ENCODE assay signal across 19 mouse cellular contexts in the genomic region with DNA sequence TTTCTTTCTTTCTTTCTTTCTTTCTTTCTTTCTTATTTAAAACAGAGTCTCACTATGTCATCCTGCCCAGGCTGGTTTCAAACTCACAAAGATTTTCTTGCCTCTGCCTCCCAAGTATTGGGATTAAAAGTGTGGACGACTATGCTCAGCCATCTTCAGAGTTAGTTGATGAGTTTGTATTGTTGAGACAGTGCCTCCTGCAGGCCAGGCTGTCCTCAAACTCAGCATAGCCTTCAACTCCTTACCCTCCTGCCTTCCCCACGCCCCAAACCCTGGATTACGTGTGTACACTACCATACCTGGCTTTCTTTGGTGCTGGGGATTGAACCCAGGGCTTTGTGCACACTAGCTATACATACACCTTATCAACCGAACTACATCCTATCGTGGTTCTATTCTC. TPM values are rescaled to one million over a fixed set of nuclear protein-coding genes. Genes with fewer than 3 reads are reported as not detected.
DNase-seq lines count a peak whose midpoint lies in the region; ATAC-seq and TF ChIP-seq lines count a peak whose summit lies in the region.
"Had no signal": no experiment of that assay in that cellular context is flagged by ENCODE, and none has a peak within 500 bp of the region (broad histone marks: within the 10 kb centered on the region; RNA-seq: fewer than 3 reads in every experiment).

No protein-coding gene starts in this region.

- H3K27ac ChIP-seq in liver, embryonic 14.5 days, result no peak overlapping the region
- no peak overlapping the region for H3K27ac ChIP-seq in cerebellum, adult 2 months (ENCODE audit: insufficient read depth, low read length)
- H3K27ac ChIP-seq: midbrain, embryonic 13.5 days had no signal

- H3K9me3 ChIP-seq in liver, embryonic 14.5 days (ENCODE audit: control insufficient read depth, low read length), result no peaks in the 10 kb centered on the region
- H3K9me3 ChIP-seq: G1E; midbrain, embryonic 13.5 days had no signal

- peak overlapping the region; percentile 43 for H3K4me2 ChIP-seq in liver, embryonic 14.5 days (ENCODE audit: low read depth)
- H3K4me2 ChIP-seq: midbrain, embryonic 13.5 days had no signal

- H3K4me3 ChIP-seq in liver, embryonic 14.5 days (ENCODE audit: insufficient read depth in 1 of 2, low read depth in 2 of 2, low read length in 2 of 2), result no peak overlapping the region
- no peak overlapping the region for H3K4me3 ChIP-seq in cerebellum, adult 2 months (replicated peaks; ENCODE audit: insufficient read depth, low read depth, low read length)
- H3K4me3 ChIP-seq: midbrain, embryonic 13.5 days had no signal

- peaks cover 14% of the 10 kb centered on the region for H3K36me3 ChIP-seq in liver, embryonic 14.5 days (replicated peaks; ENCODE audit: control insufficient read depth, insufficient read depth, low read depth)

- H3K9ac ChIP-seq in liver, embryonic 14.5 days (replicated peaks), result no peak overlapping the region
- H3K9ac ChIP-seq: midbrain, embryonic 13.5 days had no signal

- no peak for TF ChIP-seq EP300 in liver, embryonic 14.5 days (IDR thresholded peaks at IDR 0.05; ENCODE audit: low read depth)

- DNase-seq in 3134 (ENCODE audit: extremely low read depth, insufficient read length, low spot score), result peak; percentile 36
- DNase-seq in 416B (ENCODE audit: low read depth), result peak; percentile 64
- DNase-seq in R1 (ENCODE audit: low read depth, low spot score), result peak; percentile 60
- no peak for DNase-seq in liver, embryonic 14.5 days (ENCODE audit: low read depth in 3 of 3, low spot score in 3 of 3)
- DNase-seq in embryo, embryonic 10.5 days (ENCODE audit: low spot score), result no peak
- no peak for DNase-seq in cerebellum, adult 11 months
- no peak for DNase-seq in cerebellum, adult 2 months
- DNase-seq: adrenal gland, postnatal 10 days; cerebellum, adult 8-10 months; gastrocnemius, postnatal 25 days; lung, postnatal 36 days; thymus, adult 2 months had no signal

- WGBS in liver, embryonic 14.5 days (ENCODE audit: insufficient replicate concordance), result 61% methylated on average over 5 of the region's 5 CpGs
- 82% methylated on average over 5 of the region's 5 CpGs for WGBS in cerebellum, adult 2 months

- TF ChIP-seq CTCF in liver, embryonic 14.5 days (IDR thresholded peaks at IDR 0.05; ENCODE audit: low read depth), result peak; percentile 61
- TF ChIP-seq CTCF in cerebellum, adult 2 months (IDR thresholded peaks at IDR 0.05; ENCODE audit: borderline replicate concordance, insufficient read depth, low read depth, low read length), result no peak

- TF ChIP-seq POLR2A in cerebellum, adult 2 months (IDR thresholded peaks at IDR 0.05; ENCODE audit: borderline replicate concordance, insufficient read depth, low read length), result no peak

- H3K27me3 ChIP-seq in liver, embryonic 14.5 days (ENCODE audit: control insufficient read depth, insufficient read depth, low read length), result no peaks in the 10 kb centered on the region; the same call in 1 of the 2 replicates
- H3K27me3 ChIP-seq in cerebellum, adult 2 months (ENCODE audit: control insufficient read depth, insufficient read depth, low read length), result no peaks in the 10 kb centered on the region
- H3K27me3 ChIP-seq: midbrain, embryonic 13.5 days had no signal

- H3K4me1 ChIP-seq in liver, embryonic 14.5 days (replicated peaks; ENCODE audit: control insufficient read depth in 2 of 2, insufficient read depth in 2 of 2, low read length in 1 of 2), result peaks cover 7 to 9% of the 10 kb centered on the region in 2 experiments
- no peaks in the 10 kb centered on the region for H3K4me1 ChIP-seq in cerebellum, adult 2 months (ENCODE audit: control insufficient read depth, insufficient read depth, low read length)

- peak; percentile 54; the same call in 1 of the 2 replicates for ATAC-seq in liver, embryonic 14.5 days (ENCODE audit: insufficient read depth)
- ATAC-seq: midbrain, embryonic 13.5 days had no signal

RNA-seq across cellular contexts. Expression of a gene that starts 3.1 kb away (rescaled TPM):
- polyA plus RNA-seq in liver, embryonic 14.5 days (2012; rRNA removed), result not detected in 2 replicates
- polyA plus RNA-seq in liver, embryonic 14.5 days (2014; fragmentation: Nextera tagmentation; extraction: Ambion mirVana), result not detected in 2 replicates
- 0.11 and 0.13 TPM in 2 replicates for polyA plus RNA-seq in cerebellum, adult 2 months (2012; rRNA removed)
- polyA plus RNA-seq: forebrain, embryonic 11.5 days; G1E; hindbrain, embryonic 11.5 days; kidney, embryonic 14.5 days had no signal

RNA-seq across cellular contexts. Expression of a gene that starts 7.4 kb away (rescaled TPM):
- 0.03 and 0.15 TPM in 2 replicates for polyA plus RNA-seq in liver, embryonic 14.5 days (2012; rRNA removed)
- polyA plus RNA-seq in liver, embryonic 14.5 days (2014; fragmentation: Nextera tagmentation; extraction: Ambion mirVana), result not detected in 2 replicates
- polyA plus RNA-seq in cerebellum, adult 2 months (2012; rRNA removed), result 0.06 and 0.16 TPM in 2 replicates
- polyA plus RNA-seq: embryonic facial prominence, embryonic 14.5 days; forebrain, embryonic 11.5 days; hindbrain, embryonic 11.5 days; liver, adult 2 months had no signal

RNA-seq across cellular contexts. Expression of a gene that starts 10.8 kb away (rescaled TPM):
- 28.8 and 33.2 TPM in 2 replicates for polyA plus RNA-seq in liver, embryonic 14.5 days (2012; rRNA removed)
- 29.4 TPM in 2 replicates for polyA plus RNA-seq in liver, embryonic 14.5 days (2014; fragmentation: Nextera tagmentation; extraction: Ambion mirVana)
- polyA plus RNA-seq in cerebellum, adult 2 months (2012; rRNA removed), result 207 and 209 TPM in 2 replicates

RNA-seq across cellular contexts. Expression of a gene that starts 12.0 kb away (rescaled TPM):
- 57.5 and 59.2 TPM in 2 replicates for polyA plus RNA-seq in liver, embryonic 14.5 days (2012; rRNA removed)
- polyA plus RNA-seq in liver, embryonic 14.5 days (2014; fragmentation: Nextera tagmentation; extraction: Ambion mirVana), result 57.5 and 62.2 TPM in 2 replicates
- polyA plus RNA-seq in cerebellum, adult 2 months (2012; rRNA removed), result 240 and 294 TPM in 2 replicates

RNA-seq across cellular contexts. Expression of a gene that starts 16.9 kb away (rescaled TPM):
- 12.5 and 16.3 TPM in 2 replicates for polyA plus RNA-seq in liver, embryonic 14.5 days (2012; rRNA removed)
- polyA plus RNA-seq in liver, embryonic 14.5 days (2014; fragmentation: Nextera tagmentation; extraction: Ambion mirVana), result 14.4 and 17.0 TPM in 2 replicates
- polyA plus RNA-seq in cerebellum, adult 2 months (2012; rRNA removed), result 0.98 and 1.2 TPM in 2 replicates

Comparison
In these comparisons a context has a peak if more than half of its experiments do, and no peak if none do; other contexts are left out.
1. DNase-seq: peak in 3134 (single experiment), 416B (single experiment) and R1 (single experiment); none in liver, embryonic 14.5 days (0 of 3), embryo, embryonic 10.5 days (single experiment), cerebellum, adult 11 months (single experiment) and cerebellum, adult 2 months (0 of 2).